Mouse (Mus musculus): ENCODE data around the gene Rab24. TPM values are rescaled to one million over a fixed set of nuclear protein-coding genes. Genes with fewer than 3 reads are reported as not detected.
A peak's percentile ranks its signal among the peaks of the same experiment; 100 is the strongest.

Gene Rab24
- total and polyA plus RNA-seq, 3 experiments = 41.7 to 72.5 (median 45.3) TPM

DNA sequence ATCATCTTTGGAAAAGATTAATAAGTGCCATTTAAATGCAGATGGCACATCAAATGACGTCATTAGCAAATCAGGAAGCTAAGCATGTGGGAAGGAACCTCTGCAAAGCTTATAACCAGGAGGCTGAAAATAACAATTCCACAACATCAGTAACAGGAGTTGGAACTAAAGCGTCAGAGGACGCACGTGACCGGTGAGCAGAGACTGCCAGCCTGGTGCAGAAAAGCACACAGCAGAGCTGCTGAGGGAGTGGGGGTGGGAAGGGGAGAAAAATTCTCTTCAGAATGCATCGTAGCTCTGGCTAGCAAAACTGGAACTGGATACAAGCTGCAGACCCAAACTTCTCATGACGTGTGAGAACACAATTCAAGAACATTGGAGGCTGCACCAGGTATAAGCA, 22.5 kb upstream of the Rab24 start:
- TF ChIP-seq BHLHE40 (IDR thresholded peaks at IDR 0.05; ENCODE audit: low read depth, low read length) (no peak), RAD21 (IDR thresholded peaks at IDR 0.05; ENCODE audit: low read depth, low read length) (no peak), E2F4 (IDR thresholded peaks at IDR 0.05; ENCODE audit: insufficient replicate concordance, low read depth, low read length) (no peak), SIN3A (IDR thresholded peaks at IDR 0.05; ENCODE audit: low read length) (no peak), NELFE (IDR thresholded peaks at IDR 0.05; ENCODE audit: low read depth, low read length) (no peak), HCFC1 (IDR thresholded peaks at IDR 0.05; ENCODE audit: low read depth, low read length) (no peak), ZMIZ1 (IDR thresholded peaks at IDR 0.05; ENCODE audit: low read depth, low read length) (no peak), USF2 (conservative IDR thresholded peaks at IDR 0.05; ENCODE audit: low read depth, low read length) (no peak), MAZ (IDR thresholded peaks at IDR 0.05; ENCODE audit: low read depth, low read length) (no peak), JUND (conservative IDR thresholded peaks at IDR 0.05; ENCODE audit: low read depth, low read length) (no peak), MAX (IDR thresholded peaks at IDR 0.05; ENCODE audit: low read length) (no peak)
- Histone ChIP-seq H3K27ac (ENCODE audit: insufficient read depth, low read depth) (no peak overlapping the region), H3K27me3 (replicated peaks) (no peaks in the 10 kb centered on the region), H3K4me1 (ENCODE audit: control insufficient read depth in 1 of 2, insufficient read depth in 2 of 2) (peaks cover 2 to 8% of the 10 kb centered on the region in 2 experiments; a peak in 3 of 4 replicates), H3K9me3 (replicated peaks; ENCODE audit: low read length) (no peaks in the 10 kb centered on the region), H3K36me3 (replicated peaks in 1 of 2; ENCODE audit: control insufficient read depth in 1 of 2, insufficient read depth in 1 of 2, low read length in 1 of 2) (peaks cover 50 to 67% of the 10 kb centered on the region in 2 experiments), H3K79me2 (replicated peaks; ENCODE audit: control insufficient read depth, extremely low read depth, insufficient read depth, poor library complexity, severe bottlenecking) (no peaks in the 10 kb centered on the region), H3K4me3 (replicated peaks in 1 of 3; ENCODE audit: low read depth in 2 of 3, low read length in 2 of 3, poor library complexity in 1 of 3) (no peak overlapping the region), H3K9ac (ENCODE audit: insufficient read depth, low read depth) (no peak overlapping the region), H3K4me2 (ENCODE audit: insufficient read depth, low read depth, poor library complexity, severe bottlenecking) (no peak overlapping the region)
- dilution Hi-C loops (cut with MboI; ENCODE audit: extremely low pct_ligation_motif_present, extremely low pct_unique_long_range_greater_than_20kb, low sequenced_read_pairs) = no loop called here
- in situ Hi-C loops (cut with MboI; ENCODE audit: low pct_ligation_motif_present, low pct_unique_long_range_greater_than_20kb, low sequenced_read_pairs) = no loop called here
- DNase-seq (ENCODE audit: extremely low read depth) = no peak

DNA sequence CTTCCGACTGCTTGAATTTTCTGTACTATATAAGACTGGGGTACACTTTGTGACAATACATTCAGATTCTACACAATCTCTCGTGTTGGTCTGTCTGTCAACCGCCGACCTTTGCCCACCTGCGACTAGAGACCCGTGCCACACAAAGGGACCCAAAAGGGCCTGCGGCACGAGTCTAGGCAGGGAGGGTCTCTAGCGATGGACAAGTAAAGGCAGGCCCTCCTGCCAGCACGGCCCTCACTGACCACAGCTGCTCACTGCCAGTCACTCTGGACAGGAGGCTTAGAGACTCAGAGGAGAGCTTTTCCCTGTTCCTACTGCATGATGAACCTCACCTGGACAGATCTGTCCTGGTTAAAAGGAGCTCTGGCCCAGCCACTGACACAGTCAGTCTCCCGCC, 20.7 kb upstream of the Rab24 start:
- no peak for DNase-seq (ENCODE audit: extremely low read depth)
- H3K9me3 ChIP-seq (replicated peaks; ENCODE audit: low read length) = no peaks in the 10 kb centered on the region
- H3K9ac ChIP-seq (ENCODE audit: insufficient read depth, low read depth) = no peak overlapping the region
- no peaks in the 10 kb centered on the region for H3K27me3 ChIP-seq (replicated peaks)
- H3K4me2 ChIP-seq (ENCODE audit: insufficient read depth, low read depth, poor library complexity, severe bottlenecking) = no peak overlapping the region
- H3K79me2 ChIP-seq (replicated peaks; ENCODE audit: control insufficient read depth, extremely low read depth, insufficient read depth, poor library complexity, severe bottlenecking) = no peaks in the 10 kb centered on the region
- no peak for TF ChIP-seq GABPA (IDR thresholded peaks at IDR 0.05; ENCODE audit: insufficient replicate concordance, low read depth, low read length)
- dilution Hi-C loops (cut with MboI; ENCODE audit: extremely low pct_ligation_motif_present, extremely low pct_unique_long_range_greater_than_20kb, low sequenced_read_pairs) (no loop called here), in situ Hi-C loops (cut with MboI; ENCODE audit: low pct_ligation_motif_present, low pct_unique_long_range_greater_than_20kb, low sequenced_read_pairs) (no loop called here)
- H3K36me3 ChIP-seq (replicated peaks in 1 of 2; ENCODE audit: control insufficient read depth in 1 of 2, insufficient read depth in 1 of 2, low read length in 1 of 2) = peaks cover 33 to 50% of the 10 kb centered on the region in 2 experiments
- no peak overlapping the region for H3K4me3 ChIP-seq (replicated peaks in 1 of 3; ENCODE audit: low read depth in 2 of 3, low read length in 2 of 3, poor library complexity in 1 of 3)
- peaks cover 8 to 18% of the 10 kb centered on the region in 2 experiments for H3K4me1 ChIP-seq (ENCODE audit: control insufficient read depth in 1 of 2, insufficient read depth in 2 of 2)
- no peak overlapping the region for H3K27ac ChIP-seq (ENCODE audit: insufficient read depth, low read depth)

DNA sequence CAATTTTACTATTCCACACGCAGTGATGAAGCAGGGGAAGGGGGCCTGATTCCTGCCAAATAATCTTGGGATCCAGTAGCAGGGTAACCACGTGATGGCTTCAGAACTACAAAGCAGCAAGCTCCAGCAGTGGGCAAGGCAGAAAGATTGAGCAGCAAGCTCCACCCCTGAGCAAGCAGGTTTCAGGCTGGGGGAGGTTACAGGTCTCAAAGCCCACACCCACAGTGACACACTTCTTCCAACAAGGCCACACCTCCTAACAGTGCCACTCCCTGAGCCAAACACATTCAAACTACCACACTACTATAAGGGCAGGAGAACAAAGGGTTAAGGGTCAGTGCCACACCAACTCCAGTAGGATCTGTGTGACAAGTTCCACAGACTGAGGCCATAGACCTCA, 17.5 kb upstream of the Rab24 start:
- Histone ChIP-seq H3K4me2 (ENCODE audit: insufficient read depth, low read depth, poor library complexity, severe bottlenecking) (peak overlapping the region; percentile 69), H3K36me3 (replicated peaks in 1 of 2; ENCODE audit: control insufficient read depth in 1 of 2, insufficient read depth in 1 of 2, low read length in 1 of 2) (peaks cover 4 to 18% of the 10 kb centered on the region in 2 experiments), H3K9me3 (replicated peaks; ENCODE audit: low read length) (no peaks in the 10 kb centered on the region), H3K27me3 (replicated peaks) (no peaks in the 10 kb centered on the region), H3K4me3 (replicated peaks in 1 of 3; ENCODE audit: low read depth in 2 of 3, low read length in 2 of 3, poor library complexity in 1 of 3) (peak overlapping the region in 2 of 3 experiments; percentile 3 to 7), H3K79me2 (replicated peaks; ENCODE audit: control insufficient read depth, extremely low read depth, insufficient read depth, poor library complexity, severe bottlenecking) (no peaks in the 10 kb centered on the region), H3K27ac (ENCODE audit: insufficient read depth, low read depth) (peak overlapping the region; percentile 56), H3K4me1 (ENCODE audit: control insufficient read depth in 1 of 2, insufficient read depth in 2 of 2) (peaks cover 8 to 18% of the 10 kb centered on the region in 2 experiments), H3K9ac (ENCODE audit: insufficient read depth, low read depth) (peak overlapping the region; percentile 31; the same call in 1 of the 2 replicates)
- in situ Hi-C loops (cut with MboI; ENCODE audit: low pct_ligation_motif_present, low pct_unique_long_range_greater_than_20kb, low sequenced_read_pairs) (no loop called here), dilution Hi-C loops (cut with MboI; ENCODE audit: extremely low pct_ligation_motif_present, extremely low pct_unique_long_range_greater_than_20kb, low sequenced_read_pairs) (no loop called here)
- peak; percentile 66 for DNase-seq (ENCODE audit: extremely low read depth)
- peak; percentile 67 for TF ChIP-seq USF2 (conservative IDR thresholded peaks at IDR 0.05; ENCODE audit: low read depth, low read length)
- no peak for TF ChIP-seq NELFE (IDR thresholded peaks at IDR 0.05; ENCODE audit: low read depth, low read length)
- TF ChIP-seq NRF1 (IDR thresholded peaks at IDR 0.05; ENCODE audit: low read depth, low read length) = no peak
- peak; percentile 64 for TF ChIP-seq TBP (conservative IDR thresholded peaks at IDR 0.05; ENCODE audit: low read depth, low read length)
- peak; percentile 75 for TF ChIP-seq MAX (IDR thresholded peaks at IDR 0.05; ENCODE audit: low read length)
- no peak for TF ChIP-seq UBTF (IDR thresholded peaks at IDR 0.05; ENCODE audit: low read depth, low read length)
- TF ChIP-seq MYC (IDR thresholded peaks at IDR 0.05; ENCODE audit: low read depth, low read length) = 0 out of 2 replicates have a peak, but pooled peaks have one; percentile 12
- TF ChIP-seq USF1 (IDR thresholded peaks at IDR 0.05; ENCODE audit: low read depth, low read length) = peak; percentile 73
- peak; percentile 48 for TF ChIP-seq POLR2A (IDR thresholded peaks at IDR 0.05; ENCODE audit: low read depth, low read length)
- no peak for TF ChIP-seq HCFC1 (IDR thresholded peaks at IDR 0.05; ENCODE audit: low read depth, low read length)
- 0 out of 2 replicates have a peak, but pooled peaks have one; percentile 22 for TF ChIP-seq TCF12 (IDR thresholded peaks at IDR 0.05; ENCODE audit: low read depth, low read length)
